Mouse (Mus musculus): Measurements from ENCODE around the gene Gbp3. TPM values are rescaled to one million over a fixed set of nuclear protein-coding genes. Genes with fewer than 3 reads are reported as not detected.

Gene Gbp3
- polyA plus RNA-seq (2014; fragmentation: Nextera tagmentation; extraction: Ambion mirVana) = 1.8 and 2.0 TPM in 2 replicates

DNA sequence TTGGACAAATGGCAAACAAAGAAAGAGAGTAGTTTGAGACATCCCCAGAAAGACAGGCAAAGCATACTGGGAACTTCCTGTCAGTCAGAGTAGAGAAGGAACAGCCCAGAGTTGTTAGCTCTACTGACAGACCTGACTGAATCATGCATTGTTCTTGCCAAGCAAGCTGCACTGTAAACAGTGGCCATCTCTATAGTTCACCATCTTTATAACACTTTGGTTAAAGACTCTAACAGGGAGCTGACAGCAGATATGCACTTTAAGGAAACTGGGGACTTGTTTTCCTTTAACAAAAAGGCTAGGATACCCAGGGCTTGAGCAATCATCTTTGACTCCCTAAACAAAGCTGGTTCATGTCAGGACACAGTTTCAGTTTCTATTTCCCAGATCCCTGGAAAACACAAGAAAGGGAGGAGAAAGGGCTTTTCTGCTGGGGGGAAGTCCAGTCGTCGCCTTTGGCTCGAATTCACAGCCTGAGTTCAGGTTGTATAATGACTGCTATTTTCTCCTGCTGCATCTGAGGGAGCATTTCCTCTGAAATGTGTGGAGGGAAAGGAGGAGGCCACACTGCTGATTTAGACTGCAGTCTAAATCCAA, at the start of gene Gbp3:
TSS of gene Gbp3 (plus strand) at position 395 of the 597 bp plus-strand sequence.
- no peaks in the 10 kb centered on the region for H3K9me3 ChIP-seq (ENCODE audit: control insufficient read depth, low read length)
- peak within 1 kb of the TSS; percentile 31 for H3K4me3 ChIP-seq (ENCODE audit: low read depth, low read length)
- peak within 1 kb of the TSS; percentile 17; the same call in 1 of the 2 replicates for H3K9ac ChIP-seq (ENCODE audit: low read length)
- H3K4me2 ChIP-seq (ENCODE audit: low read length) = peak within 1 kb of the TSS; percentile 48
- no peaks in the 10 kb centered on the region for H3K36me3 ChIP-seq (ENCODE audit: control insufficient read depth, insufficient read depth, low read length)
- ATAC-seq (replicated peaks; ENCODE audit: low FRiP score, low TSS enrichment, low read depth) (no peak), DNase-seq (ENCODE audit: low spot score) (peak; percentile 54)
- H3K4me1 ChIP-seq (replicated peaks; ENCODE audit: control insufficient read depth, insufficient read depth, low read length) = no peaks in the 10 kb centered on the region
- H3K27me3 ChIP-seq (replicated peaks; ENCODE audit: control insufficient read depth, insufficient read depth, low read length) = no peaks in the 10 kb centered on the region
- WGBS = 21% methylated on average over 3 of the region's 3 CpGs
- H3K27ac ChIP-seq (ENCODE audit: low read depth) = no peak within 1 kb of the TSS; the same call in 1 of the 2 replicates

DNA sequence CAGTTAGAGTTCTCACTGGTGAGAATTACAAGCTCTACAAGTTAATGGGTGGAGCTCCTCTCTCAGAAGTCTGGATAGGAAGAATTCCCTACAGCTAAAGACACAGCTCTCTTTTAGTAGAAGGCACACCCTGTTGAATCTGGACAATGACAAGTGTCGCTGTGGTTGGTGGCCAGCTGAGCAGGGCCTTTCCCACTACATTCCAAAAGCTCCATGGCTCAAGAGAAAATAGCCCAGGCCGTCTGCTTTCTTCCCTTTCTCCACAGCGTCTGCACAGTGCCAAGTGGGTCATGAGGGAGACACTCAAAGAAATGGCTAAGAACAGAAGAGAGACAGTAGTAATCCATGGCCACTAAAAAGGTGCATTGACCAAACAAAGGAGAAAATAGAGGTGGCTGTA, 31.7 kb upstream of the Gbp3 start:
- Histone ChIP-seq H3K4me3 (ENCODE audit: low read depth, low read length) (no peak overlapping the region), H3K9me3 (ENCODE audit: control insufficient read depth, low read length) (no peaks in the 10 kb centered on the region)
- 84% methylated on average over 3 of the region's 3 CpGs for WGBS

DNA sequence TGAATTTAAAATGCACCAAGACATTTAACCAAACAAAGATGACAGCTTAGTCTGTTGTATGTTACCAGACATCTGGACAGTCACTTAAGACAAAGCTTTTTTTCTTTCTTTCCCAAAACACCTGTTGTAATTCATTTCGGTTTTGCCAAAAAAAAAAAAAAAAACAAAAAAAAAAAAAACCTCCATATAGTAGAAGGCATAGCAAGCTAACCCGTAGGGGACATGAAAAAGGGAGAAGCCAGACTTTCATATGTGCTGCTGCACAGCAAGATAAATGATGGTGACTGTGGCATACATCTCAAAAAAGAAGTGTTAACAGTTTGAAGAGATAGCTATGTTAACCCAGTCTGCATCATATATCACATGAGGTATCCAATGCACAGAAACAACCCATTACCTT, 30.2 kb upstream of the Gbp3 start:
- ATAC-seq (replicated peaks; ENCODE audit: low FRiP score, low TSS enrichment, low read depth) = no peak
- H3K4me1 ChIP-seq (replicated peaks; ENCODE audit: control insufficient read depth, insufficient read depth, low read length) = peaks cover 14% of the 10 kb centered on the region
- H3K9ac ChIP-seq (ENCODE audit: low read length) = peak overlapping the region; percentile 55; the same call in 1 of the 2 replicates
- H3K27ac ChIP-seq (ENCODE audit: low read depth) = no peak overlapping the region
- no peaks in the 10 kb centered on the region for H3K9me3 ChIP-seq (ENCODE audit: control insufficient read depth, low read length)
- DNase-seq (ENCODE audit: low spot score) = no peak
- H3K4me2 ChIP-seq (ENCODE audit: low read length) = peak overlapping the region; percentile 94
- H3K27me3 ChIP-seq (replicated peaks; ENCODE audit: control insufficient read depth, insufficient read depth, low read length) = no peaks in the 10 kb centered on the region
- H3K4me3 ChIP-seq (ENCODE audit: low read depth, low read length) = peak overlapping the region; percentile 66
- WGBS = 25% methylated on average over 2 of the region's 2 CpGs
- H3K36me3 ChIP-seq (ENCODE audit: control insufficient read depth, insufficient read depth, low read length) = no peaks in the 10 kb centered on the region

More for the DNA sequence above, 31.7 kb upstream of the Gbp3 start:
- DNase-seq (ENCODE audit: low spot score) (no peak), ATAC-seq (replicated peaks; ENCODE audit: low FRiP score, low TSS enrichment, low read depth) (no peak)
- Histone ChIP-seq H3K27ac (ENCODE audit: low read depth) (no peak overlapping the region), H3K9ac (ENCODE audit: low read length) (no peak overlapping the region), H3K27me3 (replicated peaks; ENCODE audit: control insufficient read depth, insufficient read depth, low read length) (no peaks in the 10 kb centered on the region), H3K4me1 (replicated peaks; ENCODE audit: control insufficient read depth, insufficient read depth, low read length) (peaks cover 14% of the 10 kb centered on the region), H3K4me2 (ENCODE audit: low read length) (no peak overlapping the region), H3K36me3 (ENCODE audit: control insufficient read depth, insufficient read depth, low read length) (no peaks in the 10 kb centered on the region)

DNA sequence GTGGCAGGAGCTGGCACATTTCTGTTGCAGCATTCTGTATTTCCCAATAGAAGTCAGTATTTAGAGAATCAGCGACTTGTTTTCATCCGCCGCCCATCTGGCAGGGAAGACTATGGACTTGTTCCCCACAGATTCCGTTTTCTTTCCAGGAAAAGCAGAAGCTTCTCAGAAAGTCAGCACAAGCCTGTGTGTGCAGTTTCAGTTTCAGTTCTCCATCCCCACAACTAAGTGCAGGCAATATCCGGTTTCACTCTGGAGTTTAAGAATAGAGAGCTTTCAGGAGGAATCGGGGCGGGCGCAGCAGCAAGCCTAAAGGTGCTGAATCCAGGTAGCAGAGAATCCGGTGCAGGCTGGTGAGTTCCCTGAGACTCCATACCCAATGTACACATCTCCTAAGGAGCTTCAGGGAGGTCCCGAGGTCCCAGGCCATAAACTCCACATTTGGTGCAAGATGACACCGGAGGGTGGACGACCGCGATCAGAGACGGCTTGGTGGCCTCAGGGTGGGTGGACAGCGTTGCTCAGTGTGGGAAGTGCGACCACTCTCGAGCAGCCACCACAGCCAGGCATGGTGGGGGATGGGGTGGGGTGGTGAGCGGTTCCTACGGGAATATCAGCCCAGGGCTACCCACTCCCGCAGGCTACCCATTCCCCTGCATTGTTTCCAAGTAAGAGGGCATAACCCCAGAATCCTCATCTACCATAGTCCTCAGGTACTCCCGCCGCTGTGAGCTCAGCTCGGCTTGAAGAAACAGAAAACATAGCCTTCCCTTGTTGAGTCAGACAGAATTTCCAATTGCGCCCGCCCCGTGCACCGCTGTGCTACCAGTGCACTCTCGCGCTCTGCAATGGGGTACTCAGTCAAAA, 29.5 kb upstream of the Gbp3 start, which contains the start of gene Gbp7:
TSS of gene Gbp7 (plus strand) at position 256 of the 867 bp plus-strand sequence.
- Histone ChIP-seq H3K4me1 (replicated peaks; ENCODE audit: control insufficient read depth, insufficient read depth, low read length) (peaks cover 14% of the 10 kb centered on the region), H3K27me3 (replicated peaks; ENCODE audit: control insufficient read depth, insufficient read depth, low read length) (no peaks in the 10 kb centered on the region), H3K36me3 (ENCODE audit: control insufficient read depth, insufficient read depth, low read length) (no peaks in the 10 kb centered on the region), H3K27ac (ENCODE audit: low read depth) (no peak within 1 kb of the TSS), H3K4me2 (ENCODE audit: low read length) (peak within 1 kb of the TSS; percentile 94), H3K9ac (ENCODE audit: low read length) (peak within 1 kb of the TSS; percentile 55), H3K4me3 (ENCODE audit: low read depth, low read length) (peak within 1 kb of the TSS; percentile 66), H3K9me3 (ENCODE audit: control insufficient read depth, low read length) (no peaks in the 10 kb centered on the region)
- peak; percentile 81 for DNase-seq (ENCODE audit: low spot score)
- peak; percentile 80 for ATAC-seq (replicated peaks; ENCODE audit: low FRiP score, low TSS enrichment, low read depth)
- 1% methylated on average over 30 of the region's 30 CpGs for WGBS

- Histone ChIP-seq H3K36me3 (ENCODE audit: control insufficient read depth, insufficient read depth, low read length) (no peaks in the 10 kb centered on the region), H3K9ac (ENCODE audit: low read length) (no peak overlapping the region), H3K27me3 (replicated peaks; ENCODE audit: control insufficient read depth, insufficient read depth, low read length) (no peaks in the 10 kb centered on the region), H3K9me3 (ENCODE audit: control insufficient read depth, low read length) (no peaks in the 10 kb centered on the region), H3K4me3 (ENCODE audit: low read depth, low read length) (no peak overlapping the region), H3K27ac (ENCODE audit: low read depth) (no peak overlapping the region), H3K4me2 (ENCODE audit: low read length) (no peak overlapping the region), H3K4me1 (replicated peaks; ENCODE audit: control insufficient read depth, insufficient read depth, low read length) (peaks cover 14% of the 10 kb centered on the region)
- DNase-seq (ENCODE audit: low spot score) (no peak), ATAC-seq (replicated peaks; ENCODE audit: low FRiP score, low TSS enrichment, low read depth) (no peak)
- WGBS = 85% methylated on average over 3 of the region's 3 CpGs
These were observed 28.2 kb upstream of the Gbp3 start for GRCm38 (mm10) chr3:142531595-142531994.

DNA sequence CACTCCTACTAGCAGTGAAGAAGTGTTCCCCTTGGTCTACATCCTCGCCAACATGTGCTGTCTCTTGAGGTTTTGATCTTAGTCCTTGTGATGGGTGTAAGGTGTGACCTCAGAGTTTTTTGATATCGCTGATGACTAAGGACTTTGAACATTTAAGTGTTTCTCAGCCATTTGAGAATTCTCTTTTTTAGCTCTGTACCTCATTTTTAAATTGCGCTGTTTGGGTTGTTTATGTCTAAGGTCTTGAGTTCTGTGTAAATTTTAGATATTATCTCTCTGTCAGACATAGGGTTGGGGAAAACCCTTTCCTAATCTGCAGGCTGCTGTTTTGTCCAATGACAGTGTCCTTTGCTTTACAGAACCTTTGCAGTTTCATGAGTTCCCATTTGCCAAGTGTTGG, 26.6 kb upstream of the Gbp3 start:
- Histone ChIP-seq H3K36me3 (ENCODE audit: control insufficient read depth, insufficient read depth, low read length) (no peaks in the 10 kb centered on the region), H3K27me3 (replicated peaks; ENCODE audit: control insufficient read depth, insufficient read depth, low read length) (no peaks in the 10 kb centered on the region), H3K9ac (ENCODE audit: low read length) (no peak overlapping the region), H3K27ac (ENCODE audit: low read depth) (no peak overlapping the region), H3K4me1 (replicated peaks; ENCODE audit: control insufficient read depth, insufficient read depth, low read length) (peaks cover 14% of the 10 kb centered on the region), H3K4me3 (ENCODE audit: low read depth, low read length) (no peak overlapping the region), H3K4me2 (ENCODE audit: low read length) (no peak overlapping the region), H3K9me3 (ENCODE audit: control insufficient read depth, low read length) (no peaks in the 10 kb centered on the region)
- WGBS = 88% methylated on average over 3 of the region's 3 CpGs
- ATAC-seq (replicated peaks; ENCODE audit: low FRiP score, low TSS enrichment, low read depth) (no peak), DNase-seq (ENCODE audit: low spot score) (no peak)

- DNase-seq (ENCODE audit: low spot score) (no peak), ATAC-seq (replicated peaks; ENCODE audit: low FRiP score, low TSS enrichment, low read depth) (no peak)
- H3K27ac ChIP-seq (ENCODE audit: low read depth) = no peak overlapping the region
- no peak overlapping the region for H3K4me3 ChIP-seq (ENCODE audit: low read depth, low read length)
- H3K36me3 ChIP-seq (ENCODE audit: control insufficient read depth, insufficient read depth, low read length) = no peaks in the 10 kb centered on the region
- H3K27me3 ChIP-seq (replicated peaks; ENCODE audit: control insufficient read depth, insufficient read depth, low read length) = no peaks in the 10 kb centered on the region
- H3K9ac ChIP-seq (ENCODE audit: low read length) = no peak overlapping the region
- H3K4me1 ChIP-seq (replicated peaks; ENCODE audit: control insufficient read depth, insufficient read depth, low read length) = 0 out of 2 replicates have a peak, but pooled peaks cover 3% of the 10 kb centered on the region
- no peaks in the 10 kb centered on the region for H3K9me3 ChIP-seq (ENCODE audit: control insufficient read depth, low read length)
- H3K4me2 ChIP-seq (ENCODE audit: low read length) = no peak overlapping the region
- WGBS = 79% methylated on average over 1 of the region's 1 CpGs
These were observed 24.2 kb upstream of the Gbp3 start for GRCm38 (mm10) chr3:142535667-142536066.

DNA sequence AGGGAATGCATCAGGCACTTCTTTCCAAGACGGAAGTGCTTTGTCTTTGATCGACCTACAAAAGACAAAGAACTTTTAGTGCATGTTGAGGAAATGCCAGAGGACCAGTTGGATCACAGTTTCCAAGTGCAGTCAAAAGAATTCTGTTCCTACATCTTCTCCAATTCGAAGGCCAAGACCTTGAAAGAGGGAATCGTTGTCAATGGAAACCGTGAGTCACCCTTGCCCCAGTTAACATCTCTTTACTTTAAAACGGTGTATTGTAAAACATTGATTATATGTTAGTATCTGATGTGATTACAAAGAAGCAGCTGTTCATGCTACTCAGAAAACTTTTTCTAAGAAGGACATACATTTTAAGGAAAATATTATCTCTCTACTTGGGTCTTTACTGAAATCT, 18.4 kb upstream of the Gbp3 start:
- 86% methylated on average over 6 of the region's 6 CpGs for WGBS
- Histone ChIP-seq H3K36me3 (ENCODE audit: control insufficient read depth, insufficient read depth, low read length) (no peaks in the 10 kb centered on the region), H3K4me1 (replicated peaks; ENCODE audit: control insufficient read depth, insufficient read depth, low read length) (no peaks in the 10 kb centered on the region), H3K27ac (ENCODE audit: low read depth) (no peak overlapping the region), H3K9ac (ENCODE audit: low read length) (no peak overlapping the region), H3K27me3 (replicated peaks; ENCODE audit: control insufficient read depth, insufficient read depth, low read length) (no peaks in the 10 kb centered on the region), H3K4me2 (ENCODE audit: low read length) (no peak overlapping the region), H3K4me3 (ENCODE audit: low read depth, low read length) (no peak overlapping the region), H3K9me3 (ENCODE audit: control insufficient read depth, low read length) (no peaks in the 10 kb centered on the region)
- ATAC-seq (replicated peaks; ENCODE audit: low FRiP score, low TSS enrichment, low read depth) (no peak), DNase-seq (ENCODE audit: low spot score) (no peak)
